Mouse (Mus musculus) mouse embryonic stem cell (cell line): Measurements from ENCODE around the gene Rnls.

Experiments used
- in situ Hi-C, 2 experiments: fragments of 300-500 bp; cut with MboI; formaldehyde crosslinking; loops; 1 replicate in 1 of 2; 3 replicates in 1 of 2; pipeline ENCODE4 v1.14.3; 2019 to 2020; ENCODE audit warnings: low sequenced_read_pairs in 2 of 2, low pct_unique_long_range_greater_than_20kb in 1 of 2, mixed read lengths in 1 of 2; ENCODE audit not compliant: unreplicated experiment in 1 of 2

Rnls gene

DNA sequence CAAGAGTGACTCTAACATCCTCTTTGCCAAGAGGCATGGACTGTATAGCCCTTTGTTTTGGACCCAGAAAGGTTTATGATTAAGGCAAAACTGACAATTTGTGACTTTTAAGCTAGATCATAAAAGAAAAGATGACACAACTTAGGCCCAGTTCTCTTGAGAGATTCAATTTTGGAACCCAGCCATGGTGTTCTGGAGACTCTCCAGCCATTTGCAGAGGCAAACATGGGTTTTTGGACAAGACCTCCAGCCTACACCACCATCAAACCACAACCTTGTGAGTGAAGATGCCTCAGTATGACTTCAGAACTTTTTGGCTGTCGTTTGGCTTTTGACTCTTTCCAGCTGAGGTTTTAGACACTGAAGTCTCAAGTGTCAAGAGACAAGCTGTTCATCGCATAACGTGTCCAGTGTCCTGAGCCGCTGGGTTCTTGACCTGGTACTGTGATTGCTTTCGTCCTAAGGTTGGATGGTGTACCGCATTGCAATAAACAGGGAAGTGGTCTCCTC lies 174.2 kb downstream of the Rnls start:
- in situ Hi-C loops: no loop called here

DNA sequence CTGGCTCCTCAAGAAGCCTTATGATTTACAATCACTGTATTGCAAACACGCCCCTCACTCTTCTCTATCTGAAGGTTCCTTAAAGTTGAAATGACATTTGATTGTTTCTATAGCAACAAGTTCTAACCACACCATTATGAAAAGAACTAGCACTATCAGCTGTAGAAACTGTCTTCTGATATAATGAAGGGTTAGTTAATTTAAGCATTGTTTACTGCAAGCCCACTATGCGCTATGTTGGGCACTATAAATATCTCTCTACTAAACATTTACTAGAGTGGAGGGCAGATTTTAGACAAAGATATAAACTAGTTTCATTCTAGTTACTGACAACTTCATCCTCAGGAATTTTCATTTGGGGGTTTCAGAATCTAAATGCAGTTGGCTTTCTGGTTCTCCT lies 182.4 kb downstream of the Rnls start:
- in situ Hi-C loops: no loop called here

DNA sequence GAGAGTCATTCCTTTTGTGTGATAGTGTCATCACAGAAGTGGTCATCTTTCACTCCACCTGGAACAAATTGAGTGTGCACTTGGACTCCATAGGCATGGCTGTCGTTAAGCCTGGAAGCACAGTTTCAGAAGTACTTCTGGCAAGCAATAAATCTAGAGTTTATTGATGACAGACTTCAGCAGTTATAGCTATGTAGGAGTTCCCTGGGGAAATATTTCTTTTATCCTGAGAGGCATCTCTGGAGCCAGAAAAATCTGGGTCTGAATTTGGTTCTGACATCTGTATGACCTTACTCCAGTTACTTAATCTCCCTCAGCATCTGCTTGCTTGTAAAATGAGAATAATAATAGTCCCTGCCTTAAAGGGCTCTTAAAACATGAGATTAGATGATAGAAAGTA lies 184.1 kb downstream of the Rnls start:
- in situ Hi-C loops: no loop called here

DNA sequence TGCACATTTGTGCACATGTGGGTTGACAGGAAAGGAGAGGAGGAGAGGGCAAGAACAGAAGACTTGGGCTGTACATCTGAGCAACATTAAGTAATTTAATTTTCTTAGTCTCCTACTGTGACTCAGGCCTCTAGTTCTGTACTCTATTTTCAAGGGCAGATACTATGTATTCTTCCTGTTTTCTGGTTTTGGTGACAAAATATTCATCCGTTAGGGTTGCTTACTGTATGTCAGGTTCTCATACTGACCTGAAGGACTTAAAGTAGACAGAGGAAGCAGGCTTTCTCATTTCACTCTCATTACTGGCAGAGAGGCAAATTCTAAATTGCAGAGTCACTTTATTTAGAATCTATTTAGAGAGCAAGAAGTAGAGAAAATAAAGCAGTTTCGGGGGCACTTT lies 186.7 kb downstream of the Rnls start:
- in situ Hi-C loops: no loop called here

DNA sequence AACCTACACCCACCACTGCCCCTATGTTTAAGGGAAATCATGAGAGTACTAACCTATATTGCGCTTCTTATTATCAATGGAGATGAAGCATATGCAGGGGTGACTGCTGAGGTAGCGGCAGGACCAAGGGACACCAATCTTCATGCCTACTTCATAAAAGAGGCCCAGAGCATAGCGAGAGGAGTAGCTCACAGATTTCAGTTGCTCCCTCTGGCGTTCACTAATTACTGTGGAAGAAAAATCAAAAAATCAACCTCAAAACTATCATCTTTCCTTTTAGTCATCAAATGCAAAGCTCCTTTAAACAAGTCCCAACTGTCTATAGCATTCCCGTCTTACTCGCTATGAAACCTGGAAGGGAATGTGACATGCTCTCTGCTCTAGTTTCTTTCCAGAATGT lies 189.7 kb downstream of the Rnls start:
- in situ Hi-C loops: no loop called here

DNA sequence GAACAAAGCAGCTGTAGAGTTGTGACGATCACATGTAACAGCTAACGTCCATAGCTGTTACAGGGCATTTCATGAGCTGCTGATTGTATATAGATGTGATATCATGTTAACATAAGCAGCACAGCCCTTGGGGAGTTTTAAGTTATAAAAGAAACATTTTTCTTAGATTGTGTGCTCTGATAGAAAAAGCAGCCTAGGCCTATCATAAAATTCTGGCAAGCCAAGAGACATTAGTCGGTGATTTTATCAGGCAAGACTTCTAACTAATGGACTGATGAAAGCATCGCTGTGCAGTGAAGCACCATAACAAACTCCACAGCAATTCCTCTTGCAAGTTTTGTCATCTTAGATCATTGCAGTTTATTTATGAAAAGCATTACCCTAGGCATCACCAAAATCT lies 190.9 kb downstream of the Rnls start:
- in situ Hi-C loops: no loop called here

DNA sequence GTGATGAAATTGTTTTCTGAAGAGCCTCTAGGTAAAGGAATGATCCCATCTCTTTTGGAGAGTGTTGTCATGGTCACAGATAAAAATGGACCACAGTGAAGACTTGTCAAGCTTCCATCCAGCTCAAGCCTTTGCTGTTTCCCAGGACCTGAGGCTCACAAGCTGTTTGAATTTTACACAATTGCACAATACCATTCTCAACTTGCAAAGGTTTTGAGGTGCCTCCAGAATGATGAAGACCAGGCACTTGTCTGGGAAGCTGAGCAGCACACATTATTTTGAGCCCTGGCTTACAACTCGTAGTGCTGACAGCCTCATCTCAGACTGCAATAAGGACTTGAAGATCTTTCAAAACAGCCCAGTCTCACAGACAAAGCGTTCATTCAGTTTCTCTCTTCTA lies 200.0 kb downstream of the Rnls start:
- in situ Hi-C loops: no loop called here

DNA sequence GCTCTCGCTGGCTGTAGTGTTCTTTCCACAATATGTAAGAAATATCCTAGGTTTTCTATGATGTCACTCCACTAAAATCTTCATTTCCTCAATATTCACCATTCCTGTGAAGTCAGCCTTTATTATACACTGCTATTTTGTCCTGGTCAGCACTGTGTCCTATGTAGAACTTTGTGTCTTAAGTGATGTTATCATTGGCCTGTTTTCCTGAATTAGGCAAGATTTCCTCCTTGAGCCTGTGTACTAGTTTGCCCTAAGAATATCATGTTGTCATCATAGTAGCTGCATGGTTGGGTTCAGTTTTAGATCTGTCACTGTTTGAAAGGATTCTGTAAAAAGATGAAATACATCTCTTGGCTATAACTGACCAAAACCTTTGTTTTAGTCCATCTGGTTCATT lies 203.3 kb downstream of the Rnls start:
- in situ Hi-C loops: no loop called here

DNA sequence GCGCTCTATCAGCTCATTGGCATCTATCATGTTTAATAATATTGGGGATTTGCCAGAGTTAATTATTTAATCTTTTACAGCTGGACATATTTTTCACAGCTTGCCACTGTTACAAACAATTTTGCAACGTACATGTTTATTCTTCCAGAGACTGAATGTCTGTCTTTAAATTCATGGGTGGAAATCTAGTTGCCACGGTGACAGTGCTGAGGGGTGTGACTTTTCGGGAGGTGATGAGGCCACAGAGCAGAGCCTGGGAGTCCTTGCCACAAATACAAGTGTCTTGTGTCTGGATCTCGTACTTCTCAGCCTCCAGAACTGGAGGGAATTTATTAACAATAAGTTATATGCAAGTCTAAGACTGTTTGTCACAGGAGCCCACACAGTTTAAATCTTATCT lies 212.5 kb downstream of the Rnls start:
- in situ Hi-C loops: no loop called here

DNA sequence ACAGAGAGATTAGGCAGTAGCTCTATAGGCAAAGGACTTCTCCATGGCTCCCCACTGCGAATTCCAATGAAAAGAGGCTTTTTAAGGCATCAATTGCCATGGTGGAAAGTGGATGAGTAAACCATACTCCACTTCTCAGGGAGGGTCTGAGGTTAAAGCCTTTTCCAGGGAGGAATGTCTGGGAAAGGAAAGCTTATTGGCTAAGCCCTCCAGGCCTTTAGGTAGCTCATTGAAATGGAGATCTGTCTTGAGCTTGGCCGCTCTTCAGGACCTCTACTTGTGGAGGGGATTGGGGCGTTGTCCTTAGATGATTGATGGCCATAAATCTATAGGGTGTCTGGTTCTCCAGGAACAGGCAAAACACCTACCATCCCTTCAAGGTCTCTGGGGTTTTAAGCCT lies 213.2 kb downstream of the Rnls start:
- in situ Hi-C loops: no loop called here

DNA sequence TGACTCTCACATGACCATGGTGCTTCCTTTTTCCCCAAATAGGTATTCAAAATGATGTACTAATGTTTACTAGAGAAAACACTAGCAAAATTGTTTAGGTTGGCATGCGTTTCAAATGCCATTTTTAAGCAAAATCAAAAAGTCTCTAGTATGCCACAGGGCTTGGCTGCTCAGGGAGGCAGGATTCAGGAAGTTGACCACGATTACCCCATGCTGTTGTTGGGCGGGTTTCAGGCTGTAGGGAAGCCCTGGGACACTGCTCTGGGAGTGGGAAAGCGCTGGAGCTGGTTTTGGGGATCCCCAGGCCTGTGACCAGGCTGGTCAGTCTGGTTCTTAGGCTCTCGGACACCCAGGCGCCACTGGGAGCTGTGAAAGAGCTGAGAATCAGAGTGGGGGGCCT lies 213.7 kb downstream of the Rnls start:
- in situ Hi-C loops: no loop called here

DNA sequence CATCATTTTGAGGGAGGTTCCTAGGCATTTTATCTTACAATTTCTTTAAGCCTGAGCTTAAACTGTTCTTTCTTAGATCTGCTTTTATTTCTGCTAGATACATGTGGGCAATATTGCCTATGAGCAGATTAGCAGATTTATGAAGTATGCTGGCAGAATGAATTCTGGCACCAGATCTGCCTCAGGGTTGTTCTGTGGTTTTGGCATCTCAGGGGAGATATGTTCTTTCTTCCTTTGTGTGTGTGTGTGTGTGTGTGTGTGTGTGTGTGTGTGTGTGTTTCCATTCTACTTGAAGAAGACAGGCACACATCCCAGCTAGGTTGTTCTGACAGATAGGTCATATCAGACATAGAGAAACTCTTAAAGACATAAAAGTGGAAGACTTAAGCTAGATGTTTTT lies 218.1 kb downstream of the Rnls start:
- in situ Hi-C loops: no loop called here

DNA sequence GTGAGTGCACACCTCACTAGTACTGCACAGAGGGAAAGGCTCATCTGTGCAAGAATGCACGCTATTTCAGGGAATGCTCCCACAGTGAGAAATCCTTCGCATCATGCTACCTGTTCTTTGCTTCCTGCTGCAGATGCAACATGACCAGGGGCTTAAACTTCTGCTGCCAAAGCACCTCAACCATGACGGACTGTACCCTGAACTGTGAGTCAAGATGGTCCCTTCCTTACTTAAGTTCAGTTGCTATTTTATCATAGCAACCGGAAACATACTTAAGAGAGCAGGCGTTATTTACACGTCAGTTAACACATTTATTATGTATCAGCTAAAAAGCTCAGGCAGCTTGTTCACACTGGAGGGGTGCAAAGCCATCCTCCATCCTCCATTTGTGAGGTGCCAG lies 222.2 kb downstream of the Rnls start:
- in situ Hi-C loops: no loop called here

DNA sequence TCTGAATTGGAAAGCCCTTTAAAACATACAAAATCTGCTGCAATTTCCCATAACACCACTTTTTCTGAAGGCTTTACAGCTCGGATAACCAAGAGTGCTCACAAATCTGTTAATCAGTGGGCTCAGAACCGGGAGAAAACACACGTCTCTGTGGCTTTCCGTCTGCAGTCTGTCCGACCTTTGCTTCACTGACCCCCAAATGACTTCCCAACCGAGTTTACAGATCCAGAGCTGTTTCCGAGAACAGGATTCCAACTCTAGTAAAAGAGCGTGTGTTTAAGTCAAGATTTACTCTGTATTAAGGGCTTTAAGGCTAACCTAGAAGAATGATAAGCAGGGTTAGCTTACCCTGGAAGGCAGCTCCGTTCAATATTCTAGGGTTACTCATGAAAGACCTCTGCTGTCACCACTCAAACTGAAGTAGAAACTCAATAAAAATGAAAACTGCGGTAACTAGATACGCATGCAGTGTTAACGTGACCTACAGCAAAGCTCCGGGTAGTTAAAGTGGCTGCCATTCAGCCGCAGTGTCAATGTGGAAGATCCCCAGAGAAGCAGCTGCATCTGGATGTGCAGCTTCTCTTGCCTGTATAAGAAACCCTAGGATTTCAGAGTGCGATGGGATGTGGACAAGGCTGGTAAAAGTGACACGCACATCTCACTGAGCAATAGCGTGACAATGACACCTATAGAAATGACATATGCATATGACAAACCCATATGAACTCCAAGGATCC lies 224.4 kb downstream of the Rnls start:
- in situ Hi-C loops: no loop called here

DNA sequence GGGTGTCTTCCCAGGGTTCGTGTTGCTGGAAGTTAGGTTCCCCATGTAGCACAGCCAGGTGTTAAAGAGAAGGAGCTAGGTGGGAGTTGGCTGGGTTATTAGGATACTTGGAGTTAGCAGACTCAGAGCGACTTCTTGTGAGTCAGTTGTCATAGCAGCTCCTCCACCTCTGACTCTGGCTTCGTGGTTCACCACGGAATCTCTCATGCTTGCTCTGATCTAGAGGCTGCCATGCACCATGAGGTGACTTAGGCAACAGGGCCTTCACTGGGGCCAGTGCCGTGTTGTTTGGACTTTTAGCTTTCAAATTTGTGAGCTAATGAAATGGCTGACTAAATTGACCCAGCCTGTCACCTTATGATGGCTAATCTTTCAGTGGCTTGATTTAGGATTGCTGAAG lies 227.3 kb downstream of the Rnls start:
- in situ Hi-C loops: no loop called here

DNA sequence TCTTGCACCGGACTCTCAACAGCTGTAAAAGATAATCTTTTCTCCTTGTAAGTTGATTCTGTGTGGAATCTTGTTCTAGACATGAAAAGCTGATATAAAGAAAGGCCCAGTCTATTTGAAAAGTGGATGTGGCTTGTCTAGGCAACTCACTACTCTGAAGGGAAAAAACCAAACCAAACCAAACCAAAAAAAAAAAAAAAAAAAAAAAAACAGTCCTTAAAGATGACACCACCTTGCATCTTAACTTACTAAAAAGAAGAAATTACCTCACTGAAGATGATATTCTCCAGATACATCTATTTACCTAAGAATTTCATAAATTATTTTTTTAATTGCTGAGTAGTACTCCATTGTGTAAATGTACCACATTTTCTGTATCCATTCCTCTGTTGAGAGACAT lies 230.2 kb downstream of the Rnls start:
- in situ Hi-C loops: no loop called here

DNA sequence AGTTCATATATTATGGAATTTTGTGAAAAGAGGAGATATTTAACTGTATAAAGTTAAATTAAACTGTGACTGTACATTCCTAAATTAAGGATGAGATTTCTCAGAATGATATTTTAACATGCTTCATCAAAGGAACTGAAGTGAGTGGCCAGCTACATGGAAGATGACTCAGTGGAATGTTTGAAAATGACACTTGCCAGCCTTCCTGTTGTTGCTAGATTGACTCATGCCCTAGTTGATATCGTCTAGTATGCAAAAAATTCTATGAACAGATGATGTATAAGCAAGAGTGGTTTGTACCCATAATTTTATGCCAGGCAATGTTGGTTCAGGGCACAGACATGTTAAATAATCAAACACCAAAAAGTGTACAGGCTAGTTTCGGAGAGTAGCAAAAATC lies 232.2 kb downstream of the Rnls start:
- in situ Hi-C loops: no loop called here

DNA sequence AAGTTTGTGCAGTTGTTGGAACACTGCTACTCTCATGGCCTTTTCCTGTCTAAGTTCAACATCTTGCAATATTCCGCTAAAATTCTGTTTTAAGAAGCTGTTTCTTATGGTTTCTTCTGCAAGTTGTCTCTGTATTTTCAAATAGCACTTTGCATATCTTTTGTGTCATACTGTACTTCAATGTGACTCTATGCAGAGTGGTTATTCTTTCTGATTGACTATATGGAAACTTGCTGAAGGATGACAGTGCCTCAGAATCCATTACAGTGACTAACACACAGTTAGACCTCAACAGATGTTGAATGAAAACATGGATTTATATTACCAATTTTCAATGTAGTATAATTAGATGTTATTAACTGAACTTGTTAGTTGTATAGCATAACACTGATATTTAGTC lies 232.9 kb downstream of the Rnls start:
- in situ Hi-C loops: no loop called here

DNA sequence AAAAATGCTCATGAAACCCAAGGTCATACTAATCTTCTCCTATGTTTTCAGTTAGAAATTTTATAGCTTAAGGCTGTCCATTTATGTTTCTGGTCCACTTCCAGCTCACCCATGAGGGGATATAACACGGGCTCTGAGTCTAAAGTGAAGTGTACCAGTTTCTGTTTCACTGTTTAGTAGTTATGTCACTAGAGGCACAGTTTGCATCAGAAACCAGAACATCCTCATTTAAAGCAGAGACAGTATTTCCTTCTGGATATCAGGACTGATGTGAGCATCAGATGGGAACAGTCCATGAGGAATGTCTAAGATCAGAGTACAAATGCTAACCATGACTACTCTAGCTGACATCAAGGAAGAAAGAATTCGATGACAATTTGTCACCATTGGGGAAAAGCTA lies 233.9 kb downstream of the Rnls start:
- in situ Hi-C loops: no loop called here

DNA sequence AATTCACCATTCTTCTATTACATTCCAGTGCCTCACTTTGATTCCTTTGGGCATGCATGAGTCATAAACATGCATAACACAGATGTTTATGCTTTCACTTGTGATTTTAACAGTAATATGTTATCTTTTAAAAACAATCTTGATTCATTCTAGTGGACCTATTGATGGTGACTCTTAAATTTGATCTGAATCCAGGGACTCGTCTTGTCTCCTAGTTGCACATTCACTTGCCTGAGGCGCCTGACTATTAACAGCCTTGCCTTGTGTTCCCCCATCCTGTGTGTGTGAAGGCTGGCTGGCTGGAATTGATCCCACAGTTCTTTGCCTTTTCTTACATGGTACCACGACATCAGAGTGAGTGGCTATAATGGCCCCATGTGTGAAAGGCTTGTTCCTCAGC lies 243.7 kb downstream of the Rnls start:
- in situ Hi-C loops: no loop called here

DNA sequence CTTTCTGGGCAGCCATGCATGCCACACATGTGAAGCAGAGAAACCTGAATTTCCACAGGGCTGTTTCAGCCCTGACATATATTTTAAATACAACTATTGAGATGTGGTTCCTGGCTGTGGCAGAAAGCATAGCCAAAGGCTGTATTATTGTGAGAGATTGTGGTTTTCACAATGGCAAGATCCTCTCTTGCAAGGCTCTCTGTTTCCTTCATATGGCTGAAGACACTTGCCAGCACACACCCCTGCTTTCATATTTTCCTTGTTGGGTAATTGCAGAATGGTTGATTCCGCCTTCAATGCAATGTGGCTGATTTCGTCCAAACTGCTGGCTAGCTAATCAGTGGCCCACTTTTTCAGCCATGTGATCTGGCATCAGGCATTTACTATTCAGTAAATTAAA lies 248.9 kb downstream of the Rnls start:
- in situ Hi-C loops: no loop called here
